Mouse (Mus musculus) CH12.LX (cell line): Measurements from ENCODE around the gene March8. TPM values are rescaled to one million over a fixed set of nuclear protein-coding genes. Genes with fewer than 3 reads are reported as not detected.

Source experiments
- DNase-seq: peaks from one replicate; pipeline ENCODE4 v3.0.0-alpha.2; 2013; ENCODE audit errors: extremely low read depth
- H3K27ac ChIP-seq: 2 replicates; pipeline ENCODE4 v1.5.1; 2012; ENCODE audit warnings: low read depth, mild to moderate bottlenecking, control low read depth, moderate library complexity; ENCODE audit not compliant: insufficient read depth
- H3K27me3 ChIP-seq: replicated peaks from 2 replicates; pipeline ENCODE3; 2012; ENCODE audit warnings: inconsistent platforms
- H3K36me3 ChIP-seq, 2 experiments: replicated peaks in 1 of 2; 2 replicates each; pipeline versions ENCODE3 to v1.6.1; 2012; ENCODE audit warnings: inconsistent platforms in 1 of 2, low read length in 1 of 2, mild to moderate bottlenecking in 1 of 2, mixed read lengths in 1 of 2, moderate library complexity in 1 of 2; ENCODE audit not compliant: control insufficient read depth in 1 of 2, insufficient read depth in 1 of 2
- H3K4me1 ChIP-seq, 2 experiments: 2 replicates each; pipeline ENCODE4 v1.6.1; 2012; ENCODE audit warnings: inconsistent platforms in 1 of 2, moderate library complexity in 1 of 2; ENCODE audit not compliant: insufficient read depth in 2 of 2, control insufficient read depth in 1 of 2
- H3K4me2 ChIP-seq: 2 replicates; pipeline ENCODE4 v1.6.1; 2012; ENCODE audit warnings: low read depth, mild to moderate bottlenecking, control low read depth; ENCODE audit not compliant: poor library complexity, insufficient read depth, severe bottlenecking
- H3K4me3 ChIP-seq, 3 experiments: fragments of 150-350 bp in 1 of 3; sonication (generic) in 1 of 3; replicated peaks in 1 of 3; 2 replicates each; pipeline versions ENCODE3 to v1.5.1; 2011 to 2012; ENCODE audit warnings: low read depth in 2 of 3, low read length in 2 of 3, mild to moderate bottlenecking in 2 of 3, moderate library complexity in 2 of 3, control low read depth in 1 of 3, improper control_type of control experiment in 1 of 3, inconsistent platforms in 1 of 3, mixed read lengths in 1 of 3; ENCODE audit not compliant: poor library complexity in 1 of 3
- H3K79me2 ChIP-seq: replicated peaks from 2 replicates; pipeline ENCODE4 v1.6.1; 2012; ENCODE audit warnings: mild to moderate bottlenecking, moderate library complexity; ENCODE audit not compliant: control insufficient read depth, poor library complexity, insufficient read depth, severe bottlenecking; ENCODE audit errors: extremely low read depth
- H3K9ac ChIP-seq: 2 replicates; pipeline ENCODE4 v1.6.1; 2012; ENCODE audit warnings: low read depth, mild to moderate bottlenecking, control low read depth, moderate library complexity; ENCODE audit not compliant: insufficient read depth
- H3K9me3 ChIP-seq: replicated peaks from 2 replicates; pipeline ENCODE3; 2012; ENCODE audit warnings: low read length, inconsistent platforms, mixed read lengths
- CHD1 ChIP-seq: IDR thresholded peaks from 2 replicates; pipeline ENCODE4 v1.6.1; 2012; ENCODE audit warnings: low read depth, low read length, improper control_type of control experiment, inconsistent platforms
- ELF1 ChIP-seq: IDR thresholded peaks from 2 replicates; pipeline ENCODE4 v1.6.1; 2014; ENCODE audit warnings: low read depth, mild to moderate bottlenecking, inconsistent platforms, low read length, improper control_type of control experiment
- EP300 ChIP-seq: IDR thresholded peaks from 2 replicates; pipeline ENCODE4 v1.6.1; 2011; ENCODE audit warnings: low read length, improper control_type of control experiment
- ETS1 ChIP-seq: conservative IDR thresholded peaks from 2 replicates; pipeline ENCODE4 v1.6.1; 2012; ENCODE audit warnings: low read depth, mild to moderate bottlenecking, inconsistent platforms, low read length, improper control_type of control experiment, moderate library complexity
- GABPA ChIP-seq: IDR thresholded peaks from 2 replicates; pipeline ENCODE4 v1.6.1; 2012; ENCODE audit warnings: low read depth, low read length, improper control_type of control experiment, inconsistent platforms; ENCODE audit not compliant: insufficient replicate concordance
- HCFC1 ChIP-seq: IDR thresholded peaks from 2 replicates; pipeline ENCODE4 v1.6.1; 2012; ENCODE audit warnings: low read depth, mild to moderate bottlenecking, inconsistent platforms, low read length, improper control_type of control experiment
- IRF4 ChIP-seq: IDR thresholded peaks from 2 replicates; pipeline ENCODE4 v1.6.1; 2014; ENCODE audit warnings: low read depth, mild to moderate bottlenecking, inconsistent platforms, low read length, improper control_type of control experiment
- JUN ChIP-seq: IDR thresholded peaks from 2 replicates; pipeline ENCODE4 v1.6.1; 2011; ENCODE audit warnings: low read depth, mild to moderate bottlenecking, low read length, improper control_type of control experiment, moderate library complexity; ENCODE audit not compliant: insufficient read depth
- JUND ChIP-seq: conservative IDR thresholded peaks from 2 replicates; pipeline ENCODE4 v1.6.1; 2011; ENCODE audit warnings: low read depth, low read length, improper control_type of control experiment
- MAX ChIP-seq: IDR thresholded peaks from 2 replicates; pipeline ENCODE4 v1.6.1; 2011; ENCODE audit warnings: low read length, improper control_type of control experiment
- MAZ ChIP-seq: IDR thresholded peaks from 2 replicates; pipeline ENCODE4 v1.6.1; 2012; ENCODE audit warnings: low read depth, mild to moderate bottlenecking, inconsistent platforms, low read length, improper control_type of control experiment, moderate library complexity
- MEF2A ChIP-seq: IDR thresholded peaks from 2 replicates; pipeline ENCODE4 v1.6.1; 2014; ENCODE audit warnings: low read depth, mild to moderate bottlenecking, inconsistent platforms, low read length, improper control_type of control experiment, borderline replicate concordance
- MXI1 ChIP-seq: IDR thresholded peaks from 2 replicates; pipeline ENCODE4 v1.6.1; 2011; ENCODE audit warnings: mild to moderate bottlenecking, low read depth, low read length, improper control_type of control experiment
- MYC ChIP-seq: IDR thresholded peaks from 2 replicates; pipeline ENCODE4 v1.6.1; 2011; ENCODE audit warnings: low read depth, mild to moderate bottlenecking, improper control_type of control experiment, low read length
- NRF1 ChIP-seq: IDR thresholded peaks from 2 replicates; pipeline ENCODE4 v1.6.1; 2014; ENCODE audit warnings: low read depth, mild to moderate bottlenecking, inconsistent platforms, low read length, improper control_type of control experiment, moderate library complexity
- POLR2AphosphoS2 ChIP-seq: IDR thresholded peaks from 2 replicates; pipeline ENCODE4 v1.6.1; 2011; ENCODE audit warnings: low read depth, low read length, improper control_type of control experiment
- RAD21 ChIP-seq: IDR thresholded peaks from 2 replicates; pipeline ENCODE4 v1.6.1; 2011; ENCODE audit warnings: low read depth, mild to moderate bottlenecking, low read length, improper control_type of control experiment, moderate library complexity
- RCOR1 ChIP-seq: conservative IDR thresholded peaks from 2 replicates; pipeline ENCODE4 v1.6.1; 2012; ENCODE audit warnings: low read depth, mild to moderate bottlenecking, inconsistent platforms, low read length, improper control_type of control experiment
- SMC3 ChIP-seq: IDR thresholded peaks from 2 replicates; pipeline ENCODE4 v1.6.1; 2011; ENCODE audit warnings: low read depth, low read length, improper control_type of control experiment
- USF1 ChIP-seq: IDR thresholded peaks from 2 replicates; pipeline ENCODE4 v1.6.1; 2014; ENCODE audit warnings: low read depth, mild to moderate bottlenecking, inconsistent platforms, low read length, improper control_type of control experiment
- ZKSCAN1 ChIP-seq: IDR thresholded peaks from 2 replicates; pipeline ENCODE4 v1.6.1; 2012; ENCODE audit warnings: low read depth, inconsistent platforms, low read length, improper control_type of control experiment, borderline replicate concordance
- dilution Hi-C: fragments of 300-500 bp; cut with MboI; formaldehyde crosslinking; loops from 2 replicates; pipeline ENCODE4 v1.14.3; 2020; ENCODE audit warnings: low sequenced_read_pairs; ENCODE audit not compliant: extremely low pct_unique_long_range_greater_than_20kb, extremely low pct_ligation_motif_present
- in situ Hi-C: fragments of 300-500 bp; cut with MboI; formaldehyde crosslinking; loops from 3 replicates; pipeline ENCODE4 v1.14.3; 2019; ENCODE audit warnings: low sequenced_read_pairs, low pct_ligation_motif_present, low pct_unique_long_range_greater_than_20kb, mixed read lengths
- polyA plus RNA-seq: library from polyadenylated mRNA; unstranded; fragments of >175 nt; gene quantifications from 2 replicates; pipeline ENCODE4 v1.2.1, GENCODE M21; 2012; ENCODE audit warnings: low read depth; ENCODE audit not compliant: insufficient read length
- total RNA-seq, 2 experiments: library from RNA; depleted of rRNA; stranded (reverse); fragments of 300-350 nt in 1 of 2; fragments of >200 nt in 1 of 2; gene quantifications; 2 replicates each; pipeline ENCODE4 v1.2.3; 2012 to 2014

Gene March8
- total and polyA plus RNA-seq, 3 experiments = 4.9 to 7.8 (median 4.9) TPM

DNA sequence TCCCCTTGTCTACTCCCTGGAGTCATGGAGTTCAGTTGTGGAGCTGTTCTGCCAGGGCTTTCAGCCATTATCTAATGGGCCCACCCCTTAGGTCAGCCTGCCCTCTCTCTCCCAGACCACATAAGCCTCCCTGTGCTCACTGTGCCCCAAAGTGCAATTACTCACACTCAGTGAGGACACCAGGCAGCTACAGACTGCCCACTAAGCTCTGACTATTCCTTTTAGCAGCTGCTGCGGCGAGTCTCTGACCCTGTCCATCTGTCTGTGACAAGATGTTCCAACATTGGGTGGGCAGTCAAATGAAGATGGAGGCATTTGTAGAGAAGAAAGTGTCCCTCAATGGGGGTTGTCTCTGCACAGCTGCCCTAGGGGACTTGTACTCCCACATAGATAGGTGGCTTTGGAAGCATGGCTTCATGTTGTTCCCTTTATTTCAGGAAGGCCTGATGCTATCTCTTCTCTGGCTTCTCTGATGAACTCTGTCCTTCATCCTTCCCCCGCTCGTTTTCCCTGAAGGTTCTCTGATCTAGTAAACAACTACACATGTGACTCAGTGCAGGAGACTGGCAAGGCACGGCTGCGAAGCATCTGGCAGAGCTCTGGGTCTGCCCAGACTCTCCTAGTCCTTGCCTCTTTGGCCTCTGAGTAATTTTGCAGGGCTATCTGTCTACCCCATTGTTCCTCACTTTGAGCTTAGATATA, 70.3 kb downstream of the March8 start:
- Histone ChIP-seq H3K27me3 (no peaks in the 10 kb centered on the region), H3K36me3 (peaks cover 4 to 7% of the 10 kb centered on the region in 2 experiments), H3K4me2 (no peak overlapping the region), H3K4me3 (no peak overlapping the region), H3K79me2 (no peaks in the 10 kb centered on the region), H3K9ac (no peak overlapping the region), H3K4me1 (no peaks in the 10 kb centered on the region; a peak in 1 of 4 replicates), H3K9me3 (no peaks in the 10 kb centered on the region), H3K27ac (no peak overlapping the region)
- in situ Hi-C loops = loop anchor here (25.0 kb wide), 2 partner anchors 196 to 396 kb away; partner anchors contain the start of gene Washc2
- TF ChIP-seq MEF2A (no peak), POLR2AphosphoS2 (no peak), GABPA (no peak)
- dilution Hi-C loops = no loop called here
- DNase-seq = no peak

GRCm38 (mm10) chr6:116410436-116410835, 72.6 kb downstream of the March8 start:
- dilution Hi-C loops = no loop called here
- in situ Hi-C loops = loop anchor here (25.0 kb wide), 2 partner anchors 198 to 398 kb away; partner anchors contain the start of gene Washc2
- H3K36me3 ChIP-seq = peaks cover 2 to 6% of the 10 kb centered on the region in 2 experiments

DNA sequence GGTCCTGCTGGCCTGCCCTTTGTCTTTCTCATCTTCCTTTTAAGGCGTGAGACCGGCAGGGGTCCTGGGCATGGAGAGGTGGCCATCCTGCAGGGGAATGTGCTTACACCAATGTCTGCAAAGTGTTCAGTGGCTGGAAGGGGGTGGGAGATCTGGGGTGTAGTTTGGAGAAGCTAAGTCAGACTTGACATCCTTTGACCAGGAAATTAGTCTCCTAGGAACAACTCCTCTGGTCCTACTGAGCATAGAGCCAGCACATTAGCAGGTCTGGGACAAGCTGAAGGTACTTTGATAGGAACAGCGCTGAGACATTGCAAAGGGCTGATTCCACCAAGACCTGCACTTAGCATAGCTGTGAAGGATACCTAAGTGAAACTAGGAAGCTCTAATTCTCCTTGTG, 73.9 kb downstream of the March8 start:
- peaks cover 0 to 4% of the 10 kb centered on the region in 2 experiments for H3K36me3 ChIP-seq
- H3K4me2 ChIP-seq = no peak overlapping the region
- in situ Hi-C loops = loop anchor here (25.0 kb wide), 2 partner anchors 199 to 399 kb away; partner anchors contain the start of gene Washc2
- no peak for TF ChIP-seq MYC
- no peak for TF ChIP-seq JUN
- no peak for TF ChIP-seq CHD1
- TF ChIP-seq EP300 = no peak
- H3K27ac ChIP-seq = no peak overlapping the region
- no peak for DNase-seq
- no peaks in the 10 kb centered on the region for H3K9me3 ChIP-seq
- no peak overlapping the region for H3K9ac ChIP-seq
- dilution Hi-C loops = no loop called here
- H3K4me3 ChIP-seq = no peak overlapping the region
- no peaks in the 10 kb centered on the region for H3K27me3 ChIP-seq
- H3K79me2 ChIP-seq = no peaks in the 10 kb centered on the region
- H3K4me1 ChIP-seq = peaks cover 0 to 10% of the 10 kb centered on the region in 2 experiments; a peak in 2 of 4 replicates

More at GRCm38 (mm10) chr6:116410436-116410835, 72.6 kb downstream of the March8 start:
- H3K79me2 ChIP-seq = no peaks in the 10 kb centered on the region
- no peaks in the 10 kb centered on the region for H3K9me3 ChIP-seq
- H3K9ac ChIP-seq = no peak overlapping the region
- H3K27ac ChIP-seq = no peak overlapping the region
- no peaks in the 10 kb centered on the region for H3K27me3 ChIP-seq
- no peak overlapping the region for H3K4me2 ChIP-seq
- H3K4me1 ChIP-seq = peaks cover 0 to under 1% of the 10 kb centered on the region in 2 experiments; a peak in 2 of 4 replicates
- no peak for DNase-seq
- no peak for TF ChIP-seq MEF2A
- TF ChIP-seq SMC3 = no peak
- no peak for TF ChIP-seq MAX
- no peak for TF ChIP-seq MAZ
- TF ChIP-seq ELF1 = no peak
- no peak for TF ChIP-seq EP300
- no peak for TF ChIP-seq HCFC1
- TF ChIP-seq ETS1 = no peak
- TF ChIP-seq USF1 = no peak
- no peak for TF ChIP-seq NRF1
- no peak for TF ChIP-seq MYC
- TF ChIP-seq ZKSCAN1 = no peak
- TF ChIP-seq MXI1 = no peak
- no peak for TF ChIP-seq RAD21
- no peak for TF ChIP-seq JUND
- TF ChIP-seq RCOR1 = no peak
- TF ChIP-seq IRF4 = no peak
- H3K4me3 ChIP-seq = no peak overlapping the region
